Mouse (Mus musculus) liver, postnatal 0 days (tissue): ENCODE data around the gene Nyx. TPM values are rescaled to one million over a fixed set of nuclear protein-coding genes. Genes with fewer than 3 reads are reported as not detected.

Experiments used
- ATAC-seq: fragments of 200-750 bp; cut with Nextera tagmentation; 2 replicates; pipeline ENCODE4 v1.8.0; 2017; ENCODE audit warnings: mild to moderate bottlenecking, moderate library complexity
- DNase-seq: peaks from one replicate; pipeline ENCODE4 v3.0.0-alpha.2; 2016
- H3K27ac ChIP-seq: fragments of 300-500 bp; sonication (generic); 2 replicates; pipeline ENCODE4 v1.5.1; 2014; ENCODE audit warnings: antibody characterized with exemption, moderate library complexity, mild to moderate bottlenecking, low read depth
- H3K27me3 ChIP-seq: fragments of 300-500 bp; sonication (generic); 2 replicates; pipeline ENCODE4 v1.6.1; 2014; ENCODE audit warnings: low read length, control low read depth, mixed read lengths; ENCODE audit not compliant: insufficient read depth
- H3K36me3 ChIP-seq: fragments of 300-500 bp; sonication (generic); replicated peaks from 2 replicates; pipeline ENCODE4 v1.6.1; 2014; ENCODE audit warnings: mild to moderate bottlenecking, control low read depth, low read length, moderate library complexity, mixed read lengths; ENCODE audit not compliant: insufficient read depth
- H3K4me1 ChIP-seq: fragments of 300-500 bp; sonication (generic); 2 replicates; pipeline ENCODE4 v1.6.1; 2014; ENCODE audit warnings: antibody characterized with exemption, mild to moderate bottlenecking, control low read depth; ENCODE audit not compliant: insufficient read depth
- H3K4me2 ChIP-seq: fragments of 300-500 bp; sonication (generic); 2 replicates; pipeline ENCODE4 v1.6.1; 2014; ENCODE audit warnings: low read depth, mild to moderate bottlenecking, low read length, moderate library complexity, mixed read lengths
- H3K4me3 ChIP-seq: fragments of 300-500 bp; sonication (generic); 2 replicates; pipeline ENCODE4 v1.5.1; 2014; ENCODE audit warnings: low read depth, low read length
- H3K9ac ChIP-seq: fragments of 300-500 bp; sonication (generic); replicated peaks from 2 replicates; pipeline ENCODE4 v1.6.1; 2014; ENCODE audit warnings: mild to moderate bottlenecking, moderate library complexity
- H3K9me3 ChIP-seq: fragments of 300-500 bp; sonication (generic); 2 replicates; pipeline ENCODE4 v1.6.1; 2016; ENCODE audit warnings: mild to moderate bottlenecking, control low read depth, low read length, mixed read lengths
- CTCF ChIP-seq: sonication (generic); IDR thresholded peaks from 2 replicates; pipeline ENCODE4 v1.5.1; 2016; ENCODE audit warnings: antibody characterized with exemption, low read depth
- EP300 ChIP-seq: IDR thresholded peaks from 2 replicates; pipeline ENCODE4 v1.6.1; 2016; ENCODE audit warnings: antibody characterized with exemption, low read depth, mild to moderate bottlenecking
- WGBS: fragments of 180-500 bp; shearing (Covaris S2); extraction: QIAGEN DNeasy Blood & Tissue Kit; methylation state at CpG from one replicate; pipeline ENCODE4 v1.1.7; 2014; ENCODE audit not compliant: insufficient replicate concordance; 5-methylcytosine and 5-hydroxymethylcytosine counted together
- polyA plus RNA-seq: library from polyadenylated mRNA; unstranded; fragments of >200 nt; fragmentation: Nextera tagmentation; extraction: Ambion mirVana; gene quantifications from 2 replicates; pipeline ENCODE4 v1.2.1, GENCODE M21; 2015

The Nyx gene
- polyA plus RNA-seq, 1 experiment from 2014 or later, result 0.02 TPM

DNA sequence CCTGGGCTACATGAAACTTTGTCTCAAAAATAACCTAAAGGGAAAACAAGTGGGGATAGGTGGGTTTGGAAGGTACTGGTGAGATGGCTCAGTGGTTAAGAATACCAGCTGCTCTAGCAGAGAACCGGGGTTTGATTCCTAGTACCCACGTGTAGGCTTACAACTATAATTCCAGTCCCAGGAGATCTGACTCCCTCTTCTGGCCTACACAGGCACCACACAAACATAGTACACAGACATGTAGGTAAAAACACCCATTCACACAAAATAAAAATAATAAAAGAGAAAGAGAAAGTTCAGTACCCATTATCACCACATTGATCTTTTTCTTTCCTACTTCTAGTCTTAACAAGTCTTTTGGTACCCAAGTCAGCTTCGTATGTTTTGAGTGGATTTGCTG is 6.0 kb downstream of the Nyx start:
- TF ChIP-seq EP300 (no peak), CTCF (no peak; the same call in 1 of the 2 replicates)
- DNase-seq, result no peak
- H3K4me3 ChIP-seq, result no peak overlapping the region
- no peak overlapping the region for H3K4me2 ChIP-seq
- H3K9me3 ChIP-seq, result no peaks in the 10 kb centered on the region
- H3K27ac ChIP-seq, result no peak overlapping the region
- no peak for ATAC-seq
- H3K9ac ChIP-seq, result no peak overlapping the region
- no peaks in the 10 kb centered on the region for H3K4me1 ChIP-seq
- no peaks in the 10 kb centered on the region for H3K27me3 ChIP-seq
- no peaks in the 10 kb centered on the region for H3K36me3 ChIP-seq
- 87% methylated on average over 3 of the region's 3 CpGs for WGBS

- H3K4me2 ChIP-seq, result no peak overlapping the region
- no peak overlapping the region for H3K27ac ChIP-seq
- H3K4me3 ChIP-seq, result no peak overlapping the region
- 79% methylated on average over 4 of the region's 4 CpGs for WGBS
- no peaks in the 10 kb centered on the region for H3K36me3 ChIP-seq
- no peaks in the 10 kb centered on the region for H3K9me3 ChIP-seq
- ATAC-seq (no peak), DNase-seq (no peak)
- no peaks in the 10 kb centered on the region for H3K27me3 ChIP-seq
- peak; percentile 50; the same call in 1 of the 2 replicates for TF ChIP-seq EP300
- no peak for TF ChIP-seq CTCF
- no peaks in the 10 kb centered on the region for H3K4me1 ChIP-seq
- H3K9ac ChIP-seq, result no peak overlapping the region
These were observed 6.9 kb downstream of the Nyx start for GRCm38 (mm10) chrX:13472751-13473225.

DNA sequence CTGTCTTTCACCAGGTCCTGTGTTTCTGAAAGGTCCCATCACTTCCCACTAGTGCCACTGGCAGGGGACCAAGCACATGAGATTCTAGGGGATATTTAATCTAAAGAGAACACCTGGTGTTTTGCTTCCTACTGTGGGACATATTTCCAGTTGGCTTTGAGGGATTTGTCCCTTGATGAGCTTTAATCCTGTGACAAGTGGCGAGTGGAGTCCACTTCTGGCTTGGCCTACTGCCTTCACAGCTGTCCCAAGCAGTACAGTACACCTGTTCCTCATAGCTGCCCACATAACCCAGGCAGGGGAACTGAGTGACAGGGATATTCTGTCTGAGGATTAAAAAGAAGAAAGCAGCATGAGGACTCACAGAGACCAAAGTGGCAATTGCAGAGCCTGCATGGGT is 9.5 kb downstream of the Nyx start:
- no peak overlapping the region for H3K9ac ChIP-seq
- H3K4me2 ChIP-seq, result no peak overlapping the region
- ATAC-seq, result no peak
- H3K4me1 ChIP-seq, result no peaks in the 10 kb centered on the region
- H3K27ac ChIP-seq, result no peak overlapping the region
- TF ChIP-seq CTCF (no peak), EP300 (no peak)
- no peak for DNase-seq
- H3K9me3 ChIP-seq, result no peaks in the 10 kb centered on the region
- H3K27me3 ChIP-seq, result no peaks in the 10 kb centered on the region
- no peak overlapping the region for H3K4me3 ChIP-seq
- WGBS, result 52% methylated on average over 1 of the region's 1 CpGs
- H3K36me3 ChIP-seq, result no peaks in the 10 kb centered on the region

DNA sequence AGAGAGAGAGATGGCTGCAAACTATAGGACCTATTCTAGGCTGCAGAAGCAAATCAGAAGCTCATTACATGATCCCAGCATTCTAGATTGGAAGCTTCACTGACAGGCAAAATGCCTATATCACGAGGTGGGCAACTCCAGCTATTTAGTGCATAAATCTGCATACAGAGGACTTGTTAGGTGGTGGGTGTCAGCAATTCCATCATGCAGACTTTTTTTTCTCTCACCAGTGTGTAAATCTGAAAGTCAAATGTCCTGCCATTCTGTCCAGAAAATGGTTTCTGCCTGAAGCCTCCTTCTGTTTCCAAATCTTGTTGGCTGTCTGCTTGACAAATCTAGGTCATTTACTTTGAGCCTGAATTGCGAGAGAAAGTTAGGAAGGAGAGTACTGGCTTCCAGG is 11.7 kb downstream of the Nyx start:
- Histone ChIP-seq H3K4me2 (no peak overlapping the region), H3K4me3 (no peak overlapping the region), H3K27me3 (no peaks in the 10 kb centered on the region), H3K36me3 (no peaks in the 10 kb centered on the region), H3K4me1 (no peaks in the 10 kb centered on the region), H3K9ac (no peak overlapping the region), H3K27ac (no peak overlapping the region), H3K9me3 (no peaks in the 10 kb centered on the region)
- no peak for ATAC-seq
- DNase-seq, result no peak
- WGBS, result 67% methylated on average over 2 of the region's 2 CpGs
- TF ChIP-seq EP300, result no peak
- TF ChIP-seq CTCF, result no peak

DNA sequence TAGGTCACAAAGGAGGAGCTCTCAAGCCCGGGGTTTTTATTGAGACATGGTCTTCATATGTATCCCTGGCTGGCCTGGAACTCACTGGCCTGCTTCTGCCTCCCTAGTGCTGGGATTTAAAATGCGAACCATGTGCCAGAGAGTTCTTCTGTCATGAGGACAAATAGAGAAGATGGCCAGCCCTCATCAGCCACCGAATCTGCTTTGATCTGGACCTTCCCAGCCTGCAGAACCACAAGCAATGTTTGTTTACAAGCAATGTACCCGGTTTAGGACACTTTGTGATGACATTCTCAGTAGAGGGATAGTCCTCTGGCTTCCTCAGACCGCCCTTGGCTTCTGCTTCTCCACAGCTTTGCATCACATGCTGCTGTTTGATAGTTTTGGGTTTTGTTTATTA is 12.4 kb downstream of the Nyx start:
- H3K4me1 ChIP-seq, result no peaks in the 10 kb centered on the region
- H3K9me3 ChIP-seq, result no peaks in the 10 kb centered on the region
- 57% methylated on average over 5 of the region's 5 CpGs for WGBS
- ATAC-seq, result no peak
- no peak overlapping the region for H3K9ac ChIP-seq
- TF ChIP-seq CTCF (no peak), EP300 (no peak)
- no peaks in the 10 kb centered on the region for H3K36me3 ChIP-seq
- no peak overlapping the region for H3K4me2 ChIP-seq
- H3K27me3 ChIP-seq, result no peaks in the 10 kb centered on the region
- H3K27ac ChIP-seq, result no peak overlapping the region
- H3K4me3 ChIP-seq, result no peak overlapping the region
- no peak for DNase-seq

- H3K27ac ChIP-seq, result no peak overlapping the region
- no peaks in the 10 kb centered on the region for H3K36me3 ChIP-seq
- no peak overlapping the region for H3K4me3 ChIP-seq
- H3K4me1 ChIP-seq, result no peaks in the 10 kb centered on the region
- TF ChIP-seq EP300 (no peak), CTCF (no peak)
- no peak overlapping the region for H3K4me2 ChIP-seq
- DNase-seq, result no peak
- no peak for ATAC-seq
- no peaks in the 10 kb centered on the region for H3K27me3 ChIP-seq
- H3K9ac ChIP-seq, result no peak overlapping the region
- no peaks in the 10 kb centered on the region for H3K9me3 ChIP-seq
These were observed 13.7 kb downstream of the Nyx start for GRCm38 (mm10) chrX:13479570-13479969.

- DNase-seq, result no peak
- TF ChIP-seq CTCF, result no peak
- Histone ChIP-seq H3K36me3 (no peaks in the 10 kb centered on the region), H3K4me2 (no peak overlapping the region), H3K4me1 (no peaks in the 10 kb centered on the region), H3K27me3 (no peaks in the 10 kb centered on the region), H3K9me3 (no peaks in the 10 kb centered on the region; the same call in 1 of the 2 replicates), H3K4me3 (no peak overlapping the region), H3K27ac (no peak overlapping the region), H3K9ac (no peak overlapping the region)
- ATAC-seq, result no peak
- WGBS, result 67% methylated on average over 1 of the region's 1 CpGs
These were observed 16.7 kb downstream of the Nyx start for GRCm38 (mm10) chrX:13482576-13482975.
